Mouse (Mus musculus): ENCODE results near the gene Dpp6. TPM values are rescaled to one million over a fixed set of nuclear protein-coding genes. Genes with fewer than 3 reads are reported as not detected.

The Dpp6 gene
- polyA plus RNA-seq, 1 experiment from 2014 or later, result 10.0 TPM

DNA sequence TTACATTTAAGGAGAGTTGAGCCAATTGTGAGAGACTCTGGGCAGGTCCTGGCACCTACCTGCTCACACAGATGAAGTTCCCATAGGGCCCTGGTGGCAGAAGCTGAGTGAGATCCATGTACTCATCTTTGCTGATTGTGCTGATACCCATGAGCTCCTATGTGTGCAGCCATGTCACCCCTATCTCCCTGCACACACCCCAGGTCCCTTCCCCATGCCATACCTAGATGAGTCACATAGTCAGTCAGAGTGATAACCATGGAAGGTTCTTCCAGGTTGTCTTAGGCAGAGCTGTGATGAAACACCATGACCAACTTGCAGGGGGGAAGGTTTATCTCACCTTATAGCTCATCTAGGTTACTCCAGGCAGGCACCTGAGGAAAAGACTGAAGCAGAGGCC is 890.3 kb downstream of the Dpp6 start:
- Histone ChIP-seq H3K4me1 (ENCODE audit: control insufficient read depth, insufficient read depth, low read length) (no peaks in the 10 kb centered on the region), H3K27ac (ENCODE audit: low read depth, low read length) (no peak overlapping the region), H3K9me3 (ENCODE audit: control insufficient read depth, low read length) (no peaks in the 10 kb centered on the region), H3K27me3 (ENCODE audit: control insufficient read depth, insufficient read depth, low read length) (no peaks in the 10 kb centered on the region), H3K4me3 (ENCODE audit: low read depth, low read length) (no peak overlapping the region), H3K36me3 (ENCODE audit: control insufficient read depth, insufficient read depth, low read length) (no peaks in the 10 kb centered on the region), H3K9ac (ENCODE audit: low read length) (no peak overlapping the region), H3K4me2 (ENCODE audit: low read depth) (no peak overlapping the region)
- ATAC-seq (ENCODE audit: insufficient read depth, low FRiP score, low TSS enrichment), result no peak
- no peak for DNase-seq (ENCODE audit: low spot score)

- ATAC-seq (ENCODE audit: insufficient read depth, low FRiP score, low TSS enrichment) (no peak), DNase-seq (ENCODE audit: low spot score) (peak; percentile 44)
- Histone ChIP-seq H3K27ac (ENCODE audit: low read depth, low read length) (no peak overlapping the region), H3K4me2 (ENCODE audit: low read depth) (no peak overlapping the region), H3K36me3 (ENCODE audit: control insufficient read depth, insufficient read depth, low read length) (no peaks in the 10 kb centered on the region), H3K27me3 (ENCODE audit: control insufficient read depth, insufficient read depth, low read length) (no peaks in the 10 kb centered on the region), H3K9me3 (ENCODE audit: control insufficient read depth, low read length) (no peaks in the 10 kb centered on the region), H3K9ac (ENCODE audit: low read length) (no peak overlapping the region), H3K4me1 (ENCODE audit: control insufficient read depth, insufficient read depth, low read length) (no peaks in the 10 kb centered on the region), H3K4me3 (ENCODE audit: low read depth, low read length) (no peak overlapping the region)
- 57% methylated on average over 6 of the region's 6 CpGs for WGBS
These were observed 891.2 kb downstream of the Dpp6 start for GRCm38 (mm10) chr5:27708209-27708608.

- no peaks in the 10 kb centered on the region for H3K27me3 ChIP-seq (ENCODE audit: control insufficient read depth, insufficient read depth, low read length)
- WGBS, result 59% methylated on average over 8 of the region's 8 CpGs
These were observed 894.6 kb downstream of the Dpp6 start for GRCm38 (mm10) chr5:27711461-27712192.

GRCm38 (mm10) chr5:27714356-27714755 is 897.4 kb downstream of the Dpp6 start:
- H3K4me1 ChIP-seq (ENCODE audit: control insufficient read depth, insufficient read depth, low read length), result no peaks in the 10 kb centered on the region
- no peak overlapping the region; the same call in 1 of the 2 replicates for H3K27ac ChIP-seq (ENCODE audit: low read depth, low read length)
- no peaks in the 10 kb centered on the region for H3K27me3 ChIP-seq (ENCODE audit: control insufficient read depth, insufficient read depth, low read length)
- H3K4me2 ChIP-seq (ENCODE audit: low read depth), result no peak overlapping the region
- WGBS, result 52% methylated on average over 9 of the region's 9 CpGs
- no peak overlapping the region for H3K9ac ChIP-seq (ENCODE audit: low read length)
- no peak overlapping the region for H3K4me3 ChIP-seq (ENCODE audit: low read depth, low read length)
- H3K9me3 ChIP-seq (ENCODE audit: control insufficient read depth, low read length), result no peaks in the 10 kb centered on the region
- no peaks in the 10 kb centered on the region for H3K36me3 ChIP-seq (ENCODE audit: control insufficient read depth, insufficient read depth, low read length)
- ATAC-seq (ENCODE audit: insufficient read depth, low FRiP score, low TSS enrichment), result no peak
- peak; percentile 29 for DNase-seq (ENCODE audit: low spot score)

More at GRCm38 (mm10) chr5:27711461-27712192, 894.6 kb downstream of the Dpp6 start:
- no peak overlapping the region for H3K9ac ChIP-seq (ENCODE audit: low read length)
- H3K27ac ChIP-seq (ENCODE audit: low read depth, low read length), result no peak overlapping the region
- H3K4me2 ChIP-seq (ENCODE audit: low read depth), result no peak overlapping the region
- no peaks in the 10 kb centered on the region for H3K9me3 ChIP-seq (ENCODE audit: control insufficient read depth, low read length)
- H3K4me1 ChIP-seq (ENCODE audit: control insufficient read depth, insufficient read depth, low read length), result no peaks in the 10 kb centered on the region
- ATAC-seq (ENCODE audit: insufficient read depth, low FRiP score, low TSS enrichment) (no peak), DNase-seq (ENCODE audit: low spot score) (no peak)
- no peak overlapping the region for H3K4me3 ChIP-seq (ENCODE audit: low read depth, low read length)
- no peaks in the 10 kb centered on the region for H3K36me3 ChIP-seq (ENCODE audit: control insufficient read depth, insufficient read depth, low read length)

DNA sequence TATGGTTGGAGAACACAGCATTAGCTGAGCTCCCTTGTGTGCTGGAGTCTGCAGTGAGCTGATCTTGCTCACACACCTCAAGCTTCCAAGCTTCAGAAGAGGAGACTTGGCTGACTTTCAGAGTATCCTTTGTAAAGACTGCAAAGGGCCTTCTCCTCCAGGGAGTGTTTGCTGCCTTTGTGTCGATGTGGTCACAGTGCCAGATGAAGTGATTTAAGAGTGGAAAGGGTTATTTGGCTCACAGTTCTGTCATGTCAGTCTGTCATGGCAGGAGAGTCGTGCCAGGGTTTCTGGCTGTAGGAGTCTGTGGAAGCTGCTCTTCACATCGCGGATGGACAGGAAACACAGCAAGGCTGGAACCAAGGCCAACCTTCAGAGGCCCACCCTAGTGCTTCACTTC is 899.0 kb downstream of the Dpp6 start:
- Histone ChIP-seq H3K4me1 (ENCODE audit: control insufficient read depth, insufficient read depth, low read length) (no peaks in the 10 kb centered on the region), H3K9me3 (ENCODE audit: control insufficient read depth, low read length) (no peaks in the 10 kb centered on the region), H3K36me3 (ENCODE audit: control insufficient read depth, insufficient read depth, low read length) (no peaks in the 10 kb centered on the region), H3K27ac (ENCODE audit: low read depth, low read length) (no peak overlapping the region), H3K4me3 (ENCODE audit: low read depth, low read length) (no peak overlapping the region), H3K9ac (ENCODE audit: low read length) (no peak overlapping the region), H3K27me3 (ENCODE audit: control insufficient read depth, insufficient read depth, low read length) (no peaks in the 10 kb centered on the region), H3K4me2 (ENCODE audit: low read depth) (no peak overlapping the region)
- ATAC-seq (ENCODE audit: insufficient read depth, low FRiP score, low TSS enrichment) (no peak), DNase-seq (ENCODE audit: low spot score) (no peak)
- WGBS, result 83% methylated on average over 4 of the region's 4 CpGs

DNA sequence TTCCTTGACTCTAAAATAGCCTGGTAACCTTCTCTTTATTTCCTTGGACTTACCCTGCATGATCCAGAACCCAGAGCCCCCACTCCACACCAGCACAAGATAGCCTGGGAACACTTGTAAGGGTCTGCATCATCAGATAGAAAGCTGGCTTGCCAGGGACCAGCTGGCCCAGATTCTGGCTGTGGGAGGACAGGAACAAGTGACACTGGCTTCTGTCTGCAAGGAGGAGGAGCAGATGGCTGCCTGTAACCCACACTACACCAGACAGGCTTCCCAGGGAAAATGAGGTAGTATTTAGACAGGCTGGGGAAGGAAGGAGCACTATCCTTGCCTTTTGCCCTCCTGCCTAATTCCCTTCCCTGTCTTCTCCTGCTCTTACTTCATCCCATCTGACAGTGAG is 900.3 kb downstream of the Dpp6 start:
- no peaks in the 10 kb centered on the region for H3K36me3 ChIP-seq (ENCODE audit: control insufficient read depth, insufficient read depth, low read length)
- H3K4me1 ChIP-seq (ENCODE audit: control insufficient read depth, insufficient read depth, low read length), result no peaks in the 10 kb centered on the region
- H3K9ac ChIP-seq (ENCODE audit: low read length), result no peak overlapping the region
- no peak for ATAC-seq (ENCODE audit: insufficient read depth, low FRiP score, low TSS enrichment)
- H3K4me2 ChIP-seq (ENCODE audit: low read depth), result no peak overlapping the region
- H3K9me3 ChIP-seq (ENCODE audit: control insufficient read depth, low read length), result no peaks in the 10 kb centered on the region
- no peak overlapping the region for H3K27ac ChIP-seq (ENCODE audit: low read depth, low read length)
- DNase-seq (ENCODE audit: low spot score), result no peak
- no peaks in the 10 kb centered on the region for H3K27me3 ChIP-seq (ENCODE audit: control insufficient read depth, insufficient read depth, low read length)
- H3K4me3 ChIP-seq (ENCODE audit: low read depth, low read length), result no peak overlapping the region

DNA sequence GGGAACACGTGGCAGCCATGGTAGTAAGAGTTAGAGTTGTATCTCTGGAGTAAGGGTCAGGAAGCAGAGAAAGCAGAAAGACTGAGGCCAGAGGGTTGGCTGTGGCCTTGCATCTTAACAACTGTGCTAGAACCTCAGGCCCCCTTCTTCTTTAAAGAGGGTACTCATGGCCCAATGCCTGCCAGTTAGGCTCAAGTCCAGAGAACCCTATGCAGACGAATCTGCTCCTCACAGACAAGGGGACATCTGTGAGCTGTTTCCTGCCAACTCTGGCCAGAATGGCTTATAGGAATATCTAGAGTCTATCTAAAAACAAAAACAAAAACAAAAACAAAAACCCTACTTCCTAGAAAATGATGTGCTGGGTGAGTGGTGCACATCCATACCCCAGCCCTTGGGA is 902.3 kb downstream of the Dpp6 start:
- ATAC-seq (ENCODE audit: insufficient read depth, low FRiP score, low TSS enrichment) (no peak), DNase-seq (ENCODE audit: low spot score) (no peak)
- H3K27me3 ChIP-seq (ENCODE audit: control insufficient read depth, insufficient read depth, low read length), result no peaks in the 10 kb centered on the region
- no peak overlapping the region for H3K9ac ChIP-seq (ENCODE audit: low read length)
- no peak overlapping the region for H3K27ac ChIP-seq (ENCODE audit: low read depth, low read length)
- no peak overlapping the region for H3K4me3 ChIP-seq (ENCODE audit: low read depth, low read length)
- WGBS, result 79% methylated on average over 2 of the region's 2 CpGs
- H3K4me1 ChIP-seq (ENCODE audit: control insufficient read depth, insufficient read depth, low read length), result no peaks in the 10 kb centered on the region
- H3K4me2 ChIP-seq (ENCODE audit: low read depth), result no peak overlapping the region
- H3K36me3 ChIP-seq (ENCODE audit: control insufficient read depth, insufficient read depth, low read length), result no peaks in the 10 kb centered on the region
- H3K9me3 ChIP-seq (ENCODE audit: control insufficient read depth, low read length), result no peaks in the 10 kb centered on the region

- H3K9ac ChIP-seq (ENCODE audit: low read length), result no peak overlapping the region
- H3K27ac ChIP-seq (ENCODE audit: low read depth, low read length), result no peak overlapping the region
- H3K4me1 ChIP-seq (ENCODE audit: control insufficient read depth, insufficient read depth, low read length), result no peaks in the 10 kb centered on the region
- DNase-seq (ENCODE audit: low spot score) (no peak), ATAC-seq (ENCODE audit: insufficient read depth, low FRiP score, low TSS enrichment) (no peak)
- no peaks in the 10 kb centered on the region for H3K27me3 ChIP-seq (ENCODE audit: control insufficient read depth, insufficient read depth, low read length)
- H3K36me3 ChIP-seq (ENCODE audit: control insufficient read depth, insufficient read depth, low read length), result no peaks in the 10 kb centered on the region
- no peak overlapping the region for H3K4me3 ChIP-seq (ENCODE audit: low read depth, low read length)
- no peaks in the 10 kb centered on the region for H3K9me3 ChIP-seq (ENCODE audit: control insufficient read depth, low read length)
- H3K4me2 ChIP-seq (ENCODE audit: low read depth), result no peak overlapping the region
- 34% methylated on average over 2 of the region's 2 CpGs for WGBS
These were observed 907.5 kb downstream of the Dpp6 start for GRCm38 (mm10) chr5:27724460-27724859.

DNA sequence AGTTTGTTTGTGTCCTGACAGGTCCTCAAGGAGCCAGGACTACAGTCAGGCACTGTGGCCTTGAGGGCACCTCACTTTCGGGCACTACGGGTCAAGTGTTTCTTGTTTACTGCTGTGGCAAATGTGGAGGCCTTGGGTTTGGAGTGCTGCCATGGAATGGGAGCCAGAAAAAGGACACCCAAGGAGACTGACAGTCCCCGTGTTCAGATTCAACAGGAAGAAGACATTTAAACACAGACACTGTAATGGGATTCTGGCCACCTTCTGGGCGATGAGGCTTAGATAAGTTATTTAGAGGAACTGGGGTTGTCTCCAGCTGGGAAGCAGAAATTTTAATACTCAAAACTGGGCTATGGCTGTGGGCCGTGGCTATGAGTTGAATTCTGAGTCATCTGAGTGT is 913.7 kb downstream of the Dpp6 start:
- WGBS, result 87% methylated on average over 5 of the region's 5 CpGs
- ATAC-seq (ENCODE audit: insufficient read depth, low FRiP score, low TSS enrichment) (no peak), DNase-seq (ENCODE audit: low spot score) (no peak)
- H3K36me3 ChIP-seq (ENCODE audit: control insufficient read depth, insufficient read depth, low read length), result no peaks in the 10 kb centered on the region
- H3K4me3 ChIP-seq (ENCODE audit: low read depth, low read length), result no peak overlapping the region
- H3K4me1 ChIP-seq (ENCODE audit: control insufficient read depth, insufficient read depth, low read length), result no peaks in the 10 kb centered on the region
- no peak overlapping the region for H3K27ac ChIP-seq (ENCODE audit: low read depth, low read length)
- no peaks in the 10 kb centered on the region for H3K9me3 ChIP-seq (ENCODE audit: control insufficient read depth, low read length)
- H3K9ac ChIP-seq (ENCODE audit: low read length), result no peak overlapping the region
- H3K4me2 ChIP-seq (ENCODE audit: low read depth), result no peak overlapping the region
- no peaks in the 10 kb centered on the region for H3K27me3 ChIP-seq (ENCODE audit: control insufficient read depth, insufficient read depth, low read length)
